Comparison of ENCODE assay signal across 9 mouse cellular contexts in the genomic region with DNA sequence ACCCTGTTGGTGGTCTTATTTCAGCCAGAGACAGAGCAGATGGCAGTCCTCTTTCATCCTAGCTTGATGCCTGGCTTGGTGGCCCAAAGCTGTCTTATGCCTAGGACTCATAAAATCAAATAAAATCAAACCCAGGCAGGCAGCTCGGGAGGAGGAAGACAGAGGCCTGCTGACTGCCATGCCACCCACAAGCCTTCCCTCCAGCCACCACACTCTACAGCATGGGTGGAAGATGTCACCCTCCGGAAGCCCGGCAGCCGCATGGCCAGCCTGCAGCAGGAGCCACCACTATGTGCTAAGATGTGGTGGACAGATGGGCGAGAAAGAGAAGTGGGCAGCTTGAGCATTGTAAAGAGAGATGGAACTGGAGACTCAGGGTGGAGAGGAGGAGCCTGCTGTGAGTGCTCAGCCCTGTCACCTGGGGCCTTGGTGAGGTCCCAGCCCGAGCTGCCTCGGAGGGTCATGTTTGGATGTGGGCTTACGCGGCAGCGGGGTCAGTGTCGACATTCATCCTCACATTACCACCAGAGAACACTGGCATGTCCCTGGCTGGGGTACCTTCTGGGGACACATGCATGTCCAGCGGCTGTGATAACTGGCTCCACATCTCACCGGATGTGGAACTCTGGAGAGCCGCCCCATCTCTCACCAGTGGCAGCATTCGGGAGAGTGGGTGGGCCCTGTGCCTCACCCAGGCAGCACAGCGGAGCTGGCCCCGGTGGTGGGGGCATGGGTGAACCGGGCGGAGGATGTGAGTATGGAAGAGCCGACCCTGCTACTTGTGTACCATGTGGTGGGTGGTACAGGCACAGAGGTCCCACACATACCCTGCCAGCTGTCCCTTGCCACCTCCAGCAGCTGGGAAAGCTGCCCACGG. TPM values are rescaled to one million over a fixed set of nuclear protein-coding genes. Genes with fewer than 3 reads are reported as not detected.
DNase-seq lines count a peak whose midpoint lies in the region; ATAC-seq lines count a peak whose summit lies in the region.
"Had no signal": no experiment of that assay in that cellular context is flagged by ENCODE, and none has a peak within 500 bp of the region (broad histone marks: within the 10 kb centered on the region; RNA-seq: fewer than 3 reads in every experiment).

No protein-coding gene starts in this region.

- 0 out of 2 replicates have a peak, but pooled peaks have one; percentile 28 for ATAC-seq in limb, embryonic 13.5 days (ENCODE audit: low FRiP score, low read depth)

- H3K9me3 ChIP-seq in embryonic facial prominence, embryonic 10.5 days = no peaks in the 10 kb centered on the region
- H3K9me3 ChIP-seq in limb, embryonic 13.5 days = no peaks in the 10 kb centered on the region

- H3K4me1 ChIP-seq in embryonic facial prominence, embryonic 10.5 days = peaks cover 9% of the 10 kb centered on the region
- H3K4me1 ChIP-seq in limb, embryonic 13.5 days = peaks cover 2% of the 10 kb centered on the region; the same call in 1 of the 2 replicates

- H3K9ac ChIP-seq in limb, embryonic 13.5 days = no peak overlapping the region

- 0 out of 2 replicates have a peak, but pooled peaks cover 17% of the 10 kb centered on the region for H3K27me3 ChIP-seq in embryonic facial prominence, embryonic 10.5 days (replicated peaks; ENCODE audit: low read depth, poor library complexity, severe bottlenecking)
- H3K27me3 ChIP-seq in limb, embryonic 13.5 days = peaks cover 7% of the 10 kb centered on the region

- peak overlapping the region; percentile 39 for H3K4me3 ChIP-seq in embryonic facial prominence, embryonic 10.5 days
- H3K4me3 ChIP-seq in limb, embryonic 13.5 days = no peak overlapping the region

- peak; percentile 57 for DNase-seq in cerebellum, adult 11-12 months
- DNase-seq in cerebellum, postnatal 36 days = no peak
- DNase-seq in left cerebral cortex, adult 18-20 months (ENCODE audit: low spot score in 2 of 2) = peak; percentile 44 to 59
- no peak for DNase-seq in left cerebral cortex, adult 11 months (ENCODE audit: low spot score)
- DNase-seq in embryonic facial prominence, embryonic 10.5 days (ENCODE audit: low spot score) = no peak
- DNase-seq in urinary bladder, postnatal 36 days (ENCODE audit: low spot score in 2 of 2) = no peak
- no peak for DNase-seq in frontal cortex, postnatal 14 days (ENCODE audit: low spot score in 2 of 2)
- DNase-seq: layer of hippocampus, adult 9-11 months had no signal

- no peak overlapping the region for H3K27ac ChIP-seq in embryonic facial prominence, embryonic 10.5 days (replicated peaks)
- no peak overlapping the region for H3K27ac ChIP-seq in limb, embryonic 13.5 days

- H3K36me3 ChIP-seq in embryonic facial prominence, embryonic 10.5 days (replicated peaks) = no peaks in the 10 kb centered on the region
- no peaks in the 10 kb centered on the region for H3K36me3 ChIP-seq in limb, embryonic 13.5 days

- 40% methylated on average over 21 of the region's 21 CpGs for WGBS in embryonic facial prominence, embryonic 10.5 days
- WGBS in limb, embryonic 13.5 days = 45% methylated on average over 21 of the region's 21 CpGs

- peak overlapping the region; percentile 28 for H3K4me2 ChIP-seq in limb, embryonic 13.5 days (replicated peaks)

RNA-seq across cellular contexts. Expression of gene Osbp2, which starts 29.9 kb away (rescaled TPM):
- 100 to 1,000 TPM; 132 to 142 TPM for total RNA-seq in left cerebral cortex, adult 18-20 months (2021)
- polyA plus RNA-seq in embryonic facial prominence, embryonic 10.5 days (2016; fragmentation: Nextera tagmentation; extraction: Ambion mirVana) = 0.82 and 1.2 TPM in 2 replicates
- 0.73 and 0.76 TPM in 2 replicates for polyA plus RNA-seq in limb, embryonic 13.5 days (2015; fragmentation: Nextera tagmentation; extraction: Ambion mirVana)

Comparison
In these comparisons a context has a peak if more than half of its experiments do, and no peak if none do; other contexts are left out.
1. DNase-seq: peak in cerebellum, adult 11-12 months (single experiment) and left cerebral cortex, adult 18-20 months (2 of 2); none in cerebellum, postnatal 36 days (0 of 2), left cerebral cortex, adult 11 months (single experiment), embryonic facial prominence, embryonic 10.5 days (single experiment), urinary bladder, postnatal 36 days (0 of 2) and frontal cortex, postnatal 14 days (0 of 2).